Mouse (Mus musculus): ENCODE data around the gene Ap4m1. TPM values are rescaled to one million over a fixed set of nuclear protein-coding genes. Genes with fewer than 3 reads are reported as not detected.
"Not testable (repeated sequence)": the region's sequence is repeated elsewhere in the genome, so short reads cannot be mapped to it uniquely, and the experiment has no call there.

Ap4m1 gene
- total RNA-seq, 2 experiments from 2014 or later: 21.6 to 24.8 TPM

GRCm38 (mm10) chr5:138193771-138194727, 22.2 kb downstream of the Ap4m1 start, which contains the start of gene Mblac1:
Gene Mblac1 (plus strand): TSS chr5:138194314.
- intact Hi-C loops (cut with DNase I): no loop called here
- DNase-seq (ENCODE audit: low spot score in 2 of 2): peak; percentile 77 to 80

DNA sequence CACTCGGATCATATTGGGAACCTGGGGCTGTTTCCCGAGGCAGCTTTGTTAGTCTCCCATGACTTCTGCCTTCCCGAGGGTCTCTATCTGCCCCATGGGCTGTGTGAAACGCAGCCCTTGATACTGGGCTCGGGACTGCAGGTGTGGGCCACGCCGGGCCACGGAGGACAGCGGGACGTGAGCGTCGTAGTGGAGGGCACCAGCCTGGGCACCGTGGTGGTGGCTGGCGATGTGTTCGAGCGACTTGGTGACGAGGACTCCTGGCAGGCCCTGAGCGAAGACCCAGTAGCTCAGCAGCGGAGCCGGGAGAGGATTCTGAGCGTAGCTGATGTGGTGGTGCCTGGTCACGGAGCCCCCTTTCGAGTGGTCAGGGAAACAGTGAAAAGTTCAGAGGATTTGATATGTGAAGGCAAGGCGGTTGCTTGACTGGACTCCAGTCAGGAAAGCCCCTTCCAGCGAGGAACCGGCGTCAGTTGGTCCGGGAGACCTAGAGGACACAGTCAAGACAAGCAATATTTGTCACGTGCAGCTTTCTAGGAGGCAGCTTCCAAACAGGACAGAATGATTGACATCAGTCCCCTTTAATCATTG, 23.0 kb downstream of the Ap4m1 start:
- intact Hi-C loops (cut with DNase I): no loop called here

GRCm38 (mm10) chr5:138195463-138195862, 23.7 kb downstream of the Ap4m1 start:
- intact Hi-C loops (cut with DNase I): no loop called here
- no peak for DNase-seq (ENCODE audit: low spot score in 2 of 2)

More for the DNA sequence above, 23.0 kb downstream of the Ap4m1 start:
- no peak for DNase-seq (ENCODE audit: low spot score in 2 of 2)

- no peak for DNase-seq (ENCODE audit: low spot score in 2 of 2)
- intact Hi-C loops (cut with DNase I): no loop called here
These were observed 27.8 kb downstream of the Ap4m1 start for GRCm38 (mm10) chr5:138199576-138199975.

GRCm38 (mm10) chr5:138202086-138202485, 30.3 kb downstream of the Ap4m1 start:
- intact Hi-C loops (cut with DNase I): loop anchor here (5.0 kb wide), 1 partner anchor 50 kb away; no protein-coding TSS in a partner anchor
- no peak for DNase-seq (ENCODE audit: low spot score in 2 of 2)

DNA sequence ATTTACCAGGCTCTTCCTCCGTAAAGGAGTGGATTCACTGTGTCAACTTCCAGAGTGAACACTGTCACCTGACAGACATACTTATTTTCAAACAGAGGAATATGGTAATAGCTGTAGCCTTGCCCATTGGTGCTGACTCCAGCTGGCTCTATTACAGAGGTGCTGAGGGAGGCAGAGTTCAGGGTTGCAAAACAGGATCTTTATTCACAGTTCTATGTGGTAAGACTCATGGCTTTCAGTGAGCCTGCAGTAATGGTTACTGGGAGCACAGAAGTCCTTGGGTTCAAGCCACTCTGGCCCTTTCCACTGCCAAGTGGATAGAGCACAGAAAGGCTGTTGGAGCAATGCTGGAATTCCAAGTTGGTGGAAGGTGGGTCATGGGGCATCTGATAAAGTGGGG, 35.5 kb downstream of the Ap4m1 start:
- no peak for DNase-seq (ENCODE audit: low spot score in 2 of 2)
- intact Hi-C loops (cut with DNase I): no loop called here

DNA sequence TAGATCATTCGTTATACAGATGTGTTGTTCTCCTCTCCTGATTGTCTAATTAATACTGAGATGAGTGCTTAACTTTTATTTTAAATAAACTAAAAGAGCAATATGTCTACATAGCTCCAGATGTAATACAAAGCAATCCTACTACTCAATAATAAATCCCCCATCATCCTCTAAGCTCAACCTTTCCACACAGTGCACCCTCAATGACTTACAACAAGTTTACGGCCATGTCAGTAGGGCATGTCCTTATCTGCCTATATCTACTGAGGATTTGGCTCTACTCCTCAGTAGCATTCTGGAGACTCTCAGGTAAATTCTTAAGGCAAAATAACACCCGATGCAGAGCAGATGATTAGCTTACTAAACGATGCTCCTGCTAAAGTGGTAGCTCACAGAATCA, 36.1 kb downstream of the Ap4m1 start:
- intact Hi-C loops (cut with DNase I): no loop called here
- DNase-seq (ENCODE audit: low spot score in 2 of 2): no peak

GRCm38 (mm10) chr5:138216632-138217031, 44.8 kb downstream of the Ap4m1 start:
- DNase-seq (ENCODE audit: low spot score in 2 of 2); intact Hi-C loops (cut with DNase I): not testable (repeated sequence)

DNA sequence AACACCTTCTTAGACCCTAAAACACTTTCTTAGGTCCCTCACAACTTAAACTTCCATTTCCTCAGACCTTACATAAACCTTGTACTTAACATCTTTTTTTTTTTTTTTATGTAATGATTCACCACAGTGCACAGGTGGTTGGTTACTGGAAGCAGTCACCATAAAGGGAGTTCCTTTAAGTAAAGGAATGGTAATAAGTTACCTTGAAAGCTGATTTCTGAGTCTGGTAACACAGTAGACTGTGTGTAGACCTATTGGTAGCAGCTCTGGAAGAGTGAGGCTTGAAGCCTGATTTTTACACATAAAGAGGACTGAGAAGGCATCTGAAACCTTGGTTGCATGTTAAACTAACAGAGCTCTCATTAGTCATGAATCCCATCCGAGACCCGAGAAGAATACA, 48.1 kb downstream of the Ap4m1 start:
- no peak for DNase-seq (ENCODE audit: low spot score in 2 of 2)
- intact Hi-C loops (cut with DNase I): no loop called here

DNA sequence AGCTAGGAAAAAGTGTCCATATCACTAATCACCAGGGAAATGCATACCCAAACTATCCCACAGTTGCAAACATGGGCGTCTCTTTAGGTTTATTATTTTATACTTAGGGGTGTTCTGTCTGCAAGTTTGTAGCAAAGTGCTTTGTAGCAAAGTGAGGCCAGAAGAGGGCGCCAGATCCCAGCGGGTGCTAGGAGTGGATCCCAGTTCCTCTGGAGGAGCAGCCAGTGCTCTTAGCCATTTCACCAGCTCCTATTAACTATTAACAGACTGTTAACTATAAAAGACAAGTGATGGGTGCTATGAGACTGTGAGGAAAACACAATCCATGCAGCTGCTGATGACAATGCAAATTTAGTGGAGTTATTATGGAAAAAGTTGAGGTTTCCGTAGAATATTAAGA, 50.3 kb downstream of the Ap4m1 start:
- peak; percentile 80 to 86 for DNase-seq (ENCODE audit: low spot score in 2 of 2)
- intact Hi-C loops (cut with DNase I): no loop called here

GRCm38 (mm10) chr5:138223287-138223686, 51.5 kb downstream of the Ap4m1 start:
- DNase-seq (ENCODE audit: low spot score in 2 of 2): peak; percentile 19
- intact Hi-C loops (cut with DNase I): no loop called here

GRCm38 (mm10) chr5:138225700-138226099, 53.9 kb downstream of the Ap4m1 start, which contains the start of gene Nxpe5:
Gene Nxpe5 (plus strand): TSS chr5:138225898.
- intact Hi-C loops (cut with DNase I): no loop called here

DNA sequence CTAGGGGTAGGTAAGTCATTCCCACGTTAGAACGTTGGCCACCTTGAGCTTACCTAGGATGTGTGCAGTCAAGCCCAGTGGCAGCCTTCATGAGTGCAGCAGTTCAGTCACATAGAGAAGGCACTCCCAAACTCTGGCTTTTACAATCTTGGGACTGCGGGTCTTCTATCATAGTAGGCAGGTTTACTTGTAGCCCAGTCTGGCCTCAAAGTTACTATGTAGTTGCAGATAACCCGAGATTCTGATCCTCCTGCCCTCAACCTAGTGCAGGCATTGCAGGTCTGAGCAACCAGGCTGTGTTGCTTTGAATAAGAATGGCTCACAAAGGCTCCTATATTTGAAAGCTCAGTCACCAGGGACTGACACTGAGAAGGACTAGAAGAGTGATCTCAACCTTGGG, 54.7 kb downstream of the Ap4m1 start:
- no peak for DNase-seq (ENCODE audit: low spot score in 2 of 2)
- intact Hi-C loops (cut with DNase I): no loop called here

More at GRCm38 (mm10) chr5:138225700-138226099, 53.9 kb downstream of the Ap4m1 start, which contains the start of gene Nxpe5:
- DNase-seq (ENCODE audit: low spot score in 2 of 2): no peak

DNA sequence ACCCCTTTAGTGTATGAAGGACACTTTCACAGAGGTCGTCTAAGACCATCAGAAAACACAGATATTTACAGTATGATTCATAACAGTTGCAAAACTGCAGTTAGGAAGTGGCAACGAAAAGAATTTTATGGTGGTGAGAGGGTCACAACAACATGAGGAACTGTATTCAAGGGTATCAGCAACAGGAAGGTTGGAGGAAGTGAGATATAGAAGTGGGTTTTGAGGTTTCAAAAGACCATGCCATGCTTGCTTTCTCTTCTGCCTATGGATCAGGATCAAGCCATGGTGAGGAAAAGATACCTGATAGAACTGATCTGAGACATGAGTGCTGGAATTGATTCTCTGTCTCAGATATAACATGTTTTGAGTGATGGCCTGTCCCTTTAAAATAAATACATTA, 55.6 kb downstream of the Ap4m1 start:
- no peak for DNase-seq (ENCODE audit: low spot score in 2 of 2)
- intact Hi-C loops (cut with DNase I): no loop called here

DNA sequence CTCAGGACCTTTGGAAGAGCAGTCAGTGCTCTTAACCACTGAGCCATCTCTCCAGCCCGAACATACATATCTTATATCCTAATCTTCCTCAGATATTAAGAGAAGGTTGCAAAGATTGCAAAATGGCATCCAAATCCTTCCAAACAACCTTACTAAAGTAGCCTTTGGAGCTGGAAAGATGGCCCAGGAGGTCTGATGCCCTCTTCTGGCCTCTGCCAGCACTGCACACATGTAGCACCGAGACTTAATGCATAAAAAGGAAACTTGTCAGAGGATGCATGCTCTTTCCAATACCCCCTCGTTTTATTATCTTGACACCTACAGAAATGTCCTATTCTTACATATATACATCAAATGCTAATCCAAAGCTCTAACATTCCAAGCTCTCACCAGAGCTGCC, 56.2 kb downstream of the Ap4m1 start:
- intact Hi-C loops (cut with DNase I): no loop called here
- peak; percentile 12 to 41 for DNase-seq (ENCODE audit: low spot score in 2 of 2)

GRCm38 (mm10) chr5:138229511-138229910, 57.7 kb downstream of the Ap4m1 start:
- no peak for DNase-seq (ENCODE audit: low spot score in 2 of 2)
- intact Hi-C loops (cut with DNase I): no loop called here

Small RNA genes lying within 50 kb of the gene (microRNA-seq; reads per million reads assigned to microRNA genes)
- gene Mir106b (667 to 944 reads per million in 2 experiments), gene Mir25 (75.1 to 81.5 reads per million in 2 experiments), gene Mir93 (2,585 to 3,292 reads per million in 2 experiments)

Other genes starting within 250 kb of the Ap4m1 start
- 10 to 100 TPM; 12.4 to 14.7 TPM for gene Gjc3, start 208.9 kb upstream of the Ap4m1 start, total RNA-seq (2021)
- not detected for gene Azgp1, start 190.5 kb upstream of the Ap4m1 start, total RNA-seq (2021)
- gene Smok3a, start 150.7 kb upstream of the Ap4m1 start, total RNA-seq (2021): not detected
- gene Smok3b, start 150.6 kb upstream of the Ap4m1 start, total RNA-seq (2021): not detected
- not detected for gene Smok3c, start 118.8 kb upstream of the Ap4m1 start, total RNA-seq (2021)
- 10 to 100 TPM; 39.2 to 40.4 TPM for gene Zkscan1, start 86.9 kb upstream of the Ap4m1 start, total RNA-seq (2021)
- 10 to 100 TPM; 16.1 to 16.4 TPM for gene Zscan21, start 55.1 kb upstream of the Ap4m1 start, total RNA-seq (2021)
- gene Zfp113, start 16.3 kb upstream of the Ap4m1 start, total RNA-seq (2021): 1 to 10 TPM; 8.9 to 9.2 TPM
- 100 to 1,000 TPM; 137 to 142 TPM for gene Cops6, start 10.9 kb upstream of the Ap4m1 start, total RNA-seq (2021)
- gene Mcm7, start 420 bp downstream of the Ap4m1 start, total RNA-seq (2021): 10 to 100 TPM; 11.8 to 14.2 TPM
- 10 to 100 TPM; 33.0 to 35.8 TPM for gene Taf6, start 15.4 kb downstream of the Ap4m1 start, total RNA-seq (2021)
- gene Cnpy4, start 15.5 kb downstream of the Ap4m1 start, total RNA-seq (2021): 10 to 100 TPM; 17.2 to 18.0 TPM
- gene Mblac1, start 22.3 kb downstream of the Ap4m1 start, total RNA-seq (2021): 10 to 100 TPM; 10.1 to 12.8 TPM
- under 1 TPM in 1 of 2 experiments, not detected in 1; 0.53 TPM for gene Nxpe5, start 53.9 kb downstream of the Ap4m1 start, total RNA-seq (2021)
- 10 to 100 TPM; 64.3 to 69.0 TPM for gene Lamtor4, start 83.5 kb downstream of the Ap4m1 start, total RNA-seq (2021)
- gene BC037034, start 92.0 kb downstream of the Ap4m1 start, total RNA-seq (2021): 10 to 100 TPM; 65.6 to 70.2 TPM
- gene Gal3st4, start 100.8 kb downstream of the Ap4m1 start, total RNA-seq (2021): 1 to 10 TPM; 3.6 to 4.5 TPM
- not detected for gene Gm43720, start 108.0 kb downstream of the Ap4m1 start, total RNA-seq (2021)
- gene Gpc2, start 108.0 kb downstream of the Ap4m1 start, total RNA-seq (2021): 1 to 10 TPM; 1.8 to 2.7 TPM
- gene Stag3, start 108.2 kb downstream of the Ap4m1 start, total RNA-seq (2021): 1 to 10 TPM; 1.1 to 1.8 TPM
- gene Pvrig, start 170.0 kb downstream of the Ap4m1 start, total RNA-seq (2021): not detected

Measured in left cerebral cortex, postnatal 14 days (tissue).